Mouse (Mus musculus) forebrain, embryonic 14.5 days (tissue): ENCODE measurements around the gene Abca1. TPM values are rescaled to one million over a fixed set of nuclear protein-coding genes. Genes with fewer than 3 reads are reported as not detected.

Experiments
- ATAC-seq: fragments of 200-750 bp; cut with Nextera tagmentation; 2 replicates; pipeline ENCODE4 v1.8.0; 2017; ENCODE audit warnings: mild to moderate bottlenecking, moderate library complexity
- DNase-seq: peaks from one replicate; pipeline ENCODE4 v3.0.0-alpha.2; 2015; ENCODE audit warnings: low spot score
- H3K27ac ChIP-seq: fragments of 300-500 bp; sonication (generic); 2 replicates; pipeline ENCODE4 v1.5.1; 2014; ENCODE audit warnings: low read depth, mild to moderate bottlenecking, control low read depth, low read length, moderate library complexity
- H3K27me3 ChIP-seq: fragments of 300-500 bp; sonication (generic); replicated peaks from 2 replicates; pipeline ENCODE4 v1.6.1; 2014; ENCODE audit warnings: low read length, control low read depth, mixed read lengths; ENCODE audit not compliant: control insufficient read depth, insufficient read depth
- H3K36me3 ChIP-seq: fragments of 300-500 bp; sonication (generic); 2 replicates; pipeline ENCODE4 v1.6.1; 2014; ENCODE audit warnings: low read length, control low read depth; ENCODE audit not compliant: control insufficient read depth, insufficient read depth
- H3K4me1 ChIP-seq: fragments of 300-500 bp; sonication (generic); 2 replicates; pipeline ENCODE4 v1.6.1; 2014; ENCODE audit warnings: antibody characterized with exemption, low read length, control low read depth; ENCODE audit not compliant: control insufficient read depth, insufficient read depth
- H3K4me2 ChIP-seq: fragments of 300-500 bp; sonication (generic); 2 replicates; pipeline ENCODE4 v1.6.1; 2014; ENCODE audit warnings: mild to moderate bottlenecking, control low read depth, low read length
- H3K4me3 ChIP-seq: fragments of 300-500 bp; sonication (generic); 2 replicates; pipeline ENCODE4 v1.5.1; 2014; ENCODE audit warnings: low read depth, low read length, control low read depth
- H3K9ac ChIP-seq: fragments of 300-500 bp; sonication (generic); 2 replicates; pipeline ENCODE4 v1.6.1; 2014; ENCODE audit warnings: mild to moderate bottlenecking, low read length, control low read depth, moderate library complexity
- H3K9me3 ChIP-seq: fragments of 300-500 bp; sonication (generic); replicated peaks from 2 replicates; pipeline ENCODE4 v1.6.1; 2016; ENCODE audit warnings: low read length, control low read depth, mixed read lengths; ENCODE audit not compliant: control insufficient read depth
- WGBS: fragments of 180-500 bp; shearing (Covaris S2); extraction: QIAGEN DNeasy Blood & Tissue Kit; methylation state at CpG from one replicate; pipeline ENCODE4 v1.1.7; 2014; 5-methylcytosine and 5-hydroxymethylcytosine counted together
- polyA plus RNA-seq: library from polyadenylated mRNA; unstranded; fragments of >200 nt; fragmentation: Nextera tagmentation; extraction: Ambion mirVana; gene quantifications from 2 replicates; pipeline ENCODE4 v1.2.1, GENCODE M21; 2014

Abca1 gene
- 9.6 and 12.3 TPM in 2 replicates for polyA plus RNA-seq

GRCm38 (mm10) chr4:53159767-53160166 lies at the start of gene Abca1:
Gene Abca1 (minus strand): TSS chr4:53159895.
- Histone ChIP-seq H3K4me2 (peak within 1 kb of the TSS; percentile 82), H3K9ac (peak within 1 kb of the TSS; percentile 63), H3K36me3 (no peaks in the 10 kb centered on the region), H3K27ac (0 out of 2 replicates have a peak within 1 kb of the TSS, but pooled peaks have one; percentile 15), H3K4me1 (0 out of 2 replicates have a peak, but pooled peaks cover 6% of the 10 kb centered on the region), H3K4me3 (peak within 1 kb of the TSS; percentile 61), H3K27me3 (no peaks in the 10 kb centered on the region), H3K9me3 (no peaks in the 10 kb centered on the region)
- ATAC-seq: peak; percentile 98
- peak; percentile 96 for DNase-seq
- under 1% methylated on average over 37 of the region's 37 CpGs for WGBS

GRCm38 (mm10) chr4:53204482-53204881 lies 44.8 kb upstream of the Abca1 start:
- DNase-seq (no peak), ATAC-seq (no peak)
- Histone ChIP-seq H3K27ac (no peak overlapping the region), H3K4me2 (no peak overlapping the region), H3K9ac (no peak overlapping the region), H3K36me3 (no peaks in the 10 kb centered on the region), H3K4me1 (no peaks in the 10 kb centered on the region), H3K27me3 (no peaks in the 10 kb centered on the region), H3K9me3 (no peaks in the 10 kb centered on the region), H3K4me3 (no peak overlapping the region)
- 82% methylated on average over 7 of the region's 7 CpGs for WGBS

GRCm38 (mm10) chr4:53203595-53204400 lies 44.1 kb upstream of the Abca1 start:
- DNase-seq: no peak
- Histone ChIP-seq H3K27ac (no peak overlapping the region), H3K9ac (no peak overlapping the region), H3K27me3 (no peaks in the 10 kb centered on the region), H3K4me2 (no peak overlapping the region), H3K4me3 (no peak overlapping the region), H3K4me1 (no peaks in the 10 kb centered on the region), H3K36me3 (no peaks in the 10 kb centered on the region), H3K9me3 (no peaks in the 10 kb centered on the region)
- 83% methylated on average over 15 of the region's 15 CpGs for WGBS
- no peak for ATAC-seq

GRCm38 (mm10) chr4:53200276-53200675 lies 40.6 kb upstream of the Abca1 start:
- no peaks in the 10 kb centered on the region for H3K36me3 ChIP-seq
- no peak overlapping the region for H3K9ac ChIP-seq
- H3K4me1 ChIP-seq: peaks cover 6% of the 10 kb centered on the region; the same call in 1 of the 2 replicates
- H3K9me3 ChIP-seq: no peaks in the 10 kb centered on the region
- no peak for DNase-seq
- WGBS: 91% methylated on average over 1 of the region's 1 CpGs
- no peak for ATAC-seq
- H3K4me2 ChIP-seq: no peak overlapping the region
- H3K4me3 ChIP-seq: no peak overlapping the region
- no peak overlapping the region for H3K27ac ChIP-seq
- H3K27me3 ChIP-seq: no peaks in the 10 kb centered on the region

GRCm38 (mm10) chr4:53197842-53198241 lies 38.1 kb upstream of the Abca1 start:
- H3K4me1 ChIP-seq: peaks cover 6% of the 10 kb centered on the region; the same call in 1 of the 2 replicates
- no peaks in the 10 kb centered on the region for H3K9me3 ChIP-seq
- H3K27me3 ChIP-seq: no peaks in the 10 kb centered on the region
- H3K27ac ChIP-seq: no peak overlapping the region
- DNase-seq (no peak), ATAC-seq (no peak)
- no peak overlapping the region for H3K4me3 ChIP-seq
- H3K36me3 ChIP-seq: no peaks in the 10 kb centered on the region
- WGBS: 86% methylated on average over 4 of the region's 4 CpGs
- H3K9ac ChIP-seq: no peak overlapping the region
- H3K4me2 ChIP-seq: no peak overlapping the region

GRCm38 (mm10) chr4:53196058-53196771 lies 36.5 kb upstream of the Abca1 start:
- H3K9ac ChIP-seq: peak overlapping the region; percentile 41; the same call in 1 of the 2 replicates
- peaks cover 6% of the 10 kb centered on the region; the same call in 1 of the 2 replicates for H3K4me1 ChIP-seq
- ATAC-seq (peak; percentile 99), DNase-seq (peak; percentile 97)
- peak overlapping the region; percentile 38 for H3K4me3 ChIP-seq
- no peaks in the 10 kb centered on the region for H3K36me3 ChIP-seq
- no peak overlapping the region for H3K27ac ChIP-seq
- H3K9me3 ChIP-seq: no peaks in the 10 kb centered on the region
- peak overlapping the region; percentile 47 for H3K4me2 ChIP-seq
- H3K27me3 ChIP-seq: no peaks in the 10 kb centered on the region
- WGBS: 15% methylated on average over 24 of the region's 24 CpGs

- WGBS: 68% methylated on average over 4 of the region's 4 CpGs
- H3K9ac ChIP-seq: no peak overlapping the region
- H3K4me2 ChIP-seq: no peak overlapping the region
- H3K27me3 ChIP-seq: no peaks in the 10 kb centered on the region
- H3K4me1 ChIP-seq: no peaks in the 10 kb centered on the region
- H3K27ac ChIP-seq: no peak overlapping the region
- ATAC-seq: no peak
- no peaks in the 10 kb centered on the region for H3K9me3 ChIP-seq
- no peaks in the 10 kb centered on the region for H3K36me3 ChIP-seq
- no peak overlapping the region for H3K4me3 ChIP-seq
- peak; percentile 18 for DNase-seq
These were observed 27.4 kb upstream of the Abca1 start for GRCm38 (mm10) chr4:53187071-53187470.

- H3K4me1 ChIP-seq: no peaks in the 10 kb centered on the region
- no peak overlapping the region for H3K4me2 ChIP-seq
- WGBS: 69% methylated on average over 4 of the region's 4 CpGs
- H3K36me3 ChIP-seq: no peaks in the 10 kb centered on the region
- no peaks in the 10 kb centered on the region for H3K27me3 ChIP-seq
- no peaks in the 10 kb centered on the region for H3K9me3 ChIP-seq
- no peak overlapping the region for H3K4me3 ChIP-seq
- no peak overlapping the region for H3K9ac ChIP-seq
- no peak overlapping the region for H3K27ac ChIP-seq
- no peak for DNase-seq
- no peak for ATAC-seq
These were observed 26.9 kb upstream of the Abca1 start for GRCm38 (mm10) chr4:53186573-53186972.

GRCm38 (mm10) chr4:53186141-53186540 lies 26.4 kb upstream of the Abca1 start:
- no peak for DNase-seq
- no peaks in the 10 kb centered on the region for H3K36me3 ChIP-seq
- ATAC-seq: no peak
- no peaks in the 10 kb centered on the region for H3K9me3 ChIP-seq
- no peak overlapping the region for H3K27ac ChIP-seq
- H3K4me2 ChIP-seq: no peak overlapping the region
- H3K4me3 ChIP-seq: no peak overlapping the region
- H3K9ac ChIP-seq: no peak overlapping the region
- no peaks in the 10 kb centered on the region for H3K4me1 ChIP-seq
- WGBS: 94% methylated on average over 4 of the region's 4 CpGs
- H3K27me3 ChIP-seq: no peaks in the 10 kb centered on the region
